Mouse (Mus musculus): Measurements from ENCODE around the gene Ubr4. TPM values are rescaled to one million over a fixed set of nuclear protein-coding genes. Genes with fewer than 3 reads are reported as not detected.
"Not testable (repeated sequence)": the region's sequence is repeated elsewhere in the genome, so short reads cannot be mapped to it uniquely, and the experiment has no call there.

Gene Ubr4
- total RNA-seq, 2 experiments from 2014 or later: 158 to 164 TPM

- peak; percentile 57 to 59 for DNase-seq (ENCODE audit: low spot score in 2 of 2)
- intact Hi-C loops (cut with DNase I): no loop called here
Observed at GRCm38 (mm10) chr4:139343718-139344117, 8.7 kb upstream of the Ubr4 start.

DNA sequence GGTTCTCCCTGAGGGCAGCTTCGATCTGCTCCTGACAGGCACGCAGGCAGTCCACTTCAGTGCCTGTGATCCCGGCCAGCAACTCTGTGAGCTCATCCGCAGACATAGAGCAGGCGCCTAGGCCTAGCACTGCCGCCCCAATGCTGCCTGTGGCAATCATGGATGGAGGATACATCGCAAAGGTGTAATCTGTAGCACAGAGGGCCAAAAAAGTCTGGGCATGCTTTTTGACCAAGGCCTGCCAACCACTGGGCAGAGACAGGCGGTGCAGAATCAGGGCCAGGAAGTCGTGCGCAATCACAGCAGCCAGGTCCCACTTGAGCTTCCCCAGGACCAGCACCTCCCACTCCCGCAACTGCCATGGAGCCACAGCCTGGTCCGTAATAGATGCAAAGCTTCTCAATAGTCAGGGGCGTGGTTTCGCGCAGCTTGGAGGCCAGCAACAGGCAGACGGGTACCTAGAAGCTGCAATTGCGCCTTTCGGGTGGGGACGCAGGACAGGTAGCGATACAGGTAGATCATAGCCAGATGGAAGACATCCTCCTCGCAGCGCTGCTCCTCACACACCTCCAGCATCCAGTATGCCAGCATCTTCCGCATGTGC is 6.9 kb upstream of the Ubr4 start:
- intact Hi-C loops (cut with DNase I): no loop called here
- no peak for DNase-seq (ENCODE audit: low spot score in 2 of 2)

DNA sequence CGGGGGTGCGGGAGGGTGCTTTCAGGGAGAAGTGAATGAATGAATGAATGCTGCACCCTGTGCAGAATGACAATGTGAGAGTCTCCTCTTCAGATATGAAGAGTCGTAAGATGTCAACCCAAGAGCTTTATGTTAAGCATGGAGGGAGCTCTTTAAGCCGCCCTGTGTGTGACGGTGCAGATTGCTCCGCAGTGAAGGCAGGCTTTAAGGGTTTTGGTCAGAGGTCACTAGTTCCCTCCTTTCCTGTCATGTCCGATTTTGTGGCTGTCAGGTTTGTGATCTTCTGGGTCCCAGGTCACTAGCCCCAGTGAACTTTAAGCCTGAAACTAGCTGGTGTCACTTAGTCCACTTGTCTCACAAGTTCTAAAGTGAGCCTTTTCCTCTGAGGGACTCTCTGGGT is 423 bp downstream of the Ubr4 start:
- no peak for DNase-seq (ENCODE audit: low spot score in 2 of 2)
- intact Hi-C loops (cut with DNase I): no loop called here

DNA sequence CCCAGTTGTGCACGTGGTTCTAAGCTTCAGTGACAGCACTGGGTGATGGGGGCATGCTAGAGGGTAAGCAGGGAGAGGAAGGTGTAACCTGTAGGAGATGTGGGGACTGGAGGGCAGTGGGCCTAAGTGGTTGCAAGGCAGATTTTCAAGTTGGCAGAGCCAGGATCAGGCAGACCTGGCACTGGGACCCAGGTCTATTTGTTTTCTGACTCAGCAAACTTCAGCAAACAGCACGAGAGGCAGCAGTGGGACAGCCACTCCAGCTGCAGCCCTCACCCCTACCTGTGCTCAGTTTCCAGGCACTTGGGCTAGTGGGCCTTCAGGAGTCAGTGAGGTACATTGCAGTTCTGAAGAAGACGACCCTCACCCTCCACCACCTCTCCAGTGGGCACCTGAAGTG is 4.8 kb downstream of the Ubr4 start:
- intact Hi-C loops (cut with DNase I): no loop called here

GRCm38 (mm10) chr4:139360761-139361548 is 8.5 kb downstream of the Ubr4 start:
- intact Hi-C loops (cut with DNase I): no loop called here
- no peak for DNase-seq (ENCODE audit: low spot score in 2 of 2)

More for the DNA sequence above, 4.8 kb downstream of the Ubr4 start:
- DNase-seq (ENCODE audit: low spot score in 2 of 2): no peak

DNA sequence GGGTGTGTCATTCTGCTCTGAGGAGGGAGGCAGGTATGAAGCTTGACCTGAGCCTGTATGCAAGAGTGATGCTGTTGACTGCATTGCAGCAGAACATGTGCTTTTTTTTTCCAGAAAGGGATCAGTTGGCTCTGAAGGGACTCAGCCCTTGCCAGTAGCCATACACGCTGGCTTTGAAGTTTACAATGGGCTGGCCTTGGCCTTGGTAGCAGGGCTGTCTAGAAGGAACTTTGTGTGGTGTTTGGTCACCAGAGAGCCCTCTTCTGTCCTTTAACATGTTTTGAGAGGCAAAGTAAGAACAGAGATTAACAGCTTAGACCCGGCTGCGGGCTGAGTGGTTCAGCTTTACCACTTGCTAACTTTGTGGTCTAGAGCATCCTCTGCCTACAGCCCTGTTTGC is 14.9 kb downstream of the Ubr4 start:
- intact Hi-C loops (cut with DNase I): loop anchor here (5.0 kb wide), 1 partner anchor 45 kb away; no protein-coding TSS in a partner anchor
- no peak for DNase-seq (ENCODE audit: low spot score in 2 of 2)

DNA sequence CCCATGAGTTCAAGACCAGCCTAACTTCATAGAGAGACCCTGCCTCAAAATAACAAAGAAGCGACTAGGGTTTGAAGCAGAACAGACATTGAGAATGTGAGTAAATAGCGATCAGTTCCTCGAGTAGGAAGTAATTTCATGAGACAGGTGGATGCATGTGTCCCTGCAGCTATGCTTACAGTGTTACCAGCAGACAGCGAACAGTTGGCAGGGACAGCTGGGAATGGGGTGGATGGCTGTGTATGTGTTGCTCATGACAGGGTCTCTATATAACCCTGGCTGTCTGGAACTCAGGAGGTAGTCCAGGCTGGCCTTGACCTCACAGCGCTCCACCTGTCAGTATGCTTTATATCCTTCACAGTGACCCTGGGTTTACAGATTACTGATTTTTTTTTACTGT is 15.6 kb downstream of the Ubr4 start:
- no peak for DNase-seq (ENCODE audit: low spot score in 2 of 2)
- intact Hi-C loops (cut with DNase I): loop anchor here (5.0 kb wide), 1 partner anchor 44 kb away; no protein-coding TSS in a partner anchor

DNA sequence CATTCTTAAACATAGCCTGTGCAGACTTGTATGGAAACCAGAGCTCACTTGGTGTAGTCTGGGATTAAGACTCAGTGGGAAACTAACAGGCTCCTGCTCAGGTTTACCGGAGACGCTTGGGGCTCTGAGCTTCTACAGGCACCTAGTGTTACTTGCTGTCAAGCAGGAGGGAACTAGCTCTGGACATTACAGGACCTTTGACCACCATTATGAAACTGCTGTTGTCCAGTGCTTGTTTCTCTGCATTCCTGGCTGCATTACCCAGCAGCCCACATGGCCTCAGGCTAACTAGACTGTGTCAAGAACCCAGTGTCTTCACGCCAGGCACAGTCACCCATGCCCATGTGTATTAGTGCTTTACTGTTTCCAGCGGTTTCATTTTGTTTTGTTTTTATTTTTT is 20.7 kb downstream of the Ubr4 start:
- DNase-seq (ENCODE audit: low spot score in 2 of 2): no peak
- intact Hi-C loops (cut with DNase I): no loop called here

DNA sequence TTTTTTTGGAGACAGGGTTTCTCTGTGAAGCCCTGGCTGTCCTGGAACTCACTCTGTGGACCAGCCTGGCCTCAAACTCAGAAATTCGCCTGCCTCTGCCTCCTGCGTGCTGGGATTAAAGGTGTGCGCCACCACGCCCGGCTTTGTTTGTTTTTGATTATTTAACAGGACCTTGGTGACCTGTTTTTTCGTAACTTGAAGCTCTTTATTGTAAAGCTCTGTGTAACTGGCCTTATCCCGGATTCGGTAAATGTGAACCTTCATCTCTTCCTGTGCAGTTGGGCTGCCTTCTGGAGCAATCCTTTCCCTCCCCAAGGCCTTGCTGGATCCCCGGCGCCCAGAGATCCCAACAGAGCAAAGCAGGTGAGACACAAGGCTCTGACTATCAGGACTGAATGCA is 21.1 kb downstream of the Ubr4 start:
- no peak for DNase-seq (ENCODE audit: low spot score in 2 of 2)
- intact Hi-C loops (cut with DNase I): no loop called here

DNA sequence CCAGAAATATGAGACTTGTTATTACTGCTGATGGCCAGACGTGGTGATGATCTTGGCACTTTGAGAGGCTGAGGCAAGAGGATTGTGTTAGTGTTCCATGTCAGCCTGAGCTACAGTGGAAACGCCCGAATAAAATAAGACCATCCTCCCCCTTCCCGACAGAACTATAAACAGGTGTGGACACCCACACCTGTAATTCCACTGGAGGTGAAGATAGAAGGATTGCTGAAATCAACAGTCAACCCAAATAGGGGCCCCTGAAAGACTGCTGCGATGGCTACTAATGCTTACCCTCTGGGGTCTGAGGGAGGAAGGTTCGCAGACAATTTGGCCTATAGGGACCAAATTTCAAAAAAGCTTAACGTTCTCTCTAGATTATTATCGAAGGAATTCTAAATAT is 27.3 kb downstream of the Ubr4 start:
- intact Hi-C loops (cut with DNase I): no loop called here
- no peak for DNase-seq (ENCODE audit: low spot score in 2 of 2)

- intact Hi-C loops (cut with DNase I): no loop called here
- peak; percentile 100 for DNase-seq (ENCODE audit: low spot score in 2 of 2)
Observed at GRCm38 (mm10) chr4:139380207-139380748, 27.9 kb downstream of the Ubr4 start.

DNA sequence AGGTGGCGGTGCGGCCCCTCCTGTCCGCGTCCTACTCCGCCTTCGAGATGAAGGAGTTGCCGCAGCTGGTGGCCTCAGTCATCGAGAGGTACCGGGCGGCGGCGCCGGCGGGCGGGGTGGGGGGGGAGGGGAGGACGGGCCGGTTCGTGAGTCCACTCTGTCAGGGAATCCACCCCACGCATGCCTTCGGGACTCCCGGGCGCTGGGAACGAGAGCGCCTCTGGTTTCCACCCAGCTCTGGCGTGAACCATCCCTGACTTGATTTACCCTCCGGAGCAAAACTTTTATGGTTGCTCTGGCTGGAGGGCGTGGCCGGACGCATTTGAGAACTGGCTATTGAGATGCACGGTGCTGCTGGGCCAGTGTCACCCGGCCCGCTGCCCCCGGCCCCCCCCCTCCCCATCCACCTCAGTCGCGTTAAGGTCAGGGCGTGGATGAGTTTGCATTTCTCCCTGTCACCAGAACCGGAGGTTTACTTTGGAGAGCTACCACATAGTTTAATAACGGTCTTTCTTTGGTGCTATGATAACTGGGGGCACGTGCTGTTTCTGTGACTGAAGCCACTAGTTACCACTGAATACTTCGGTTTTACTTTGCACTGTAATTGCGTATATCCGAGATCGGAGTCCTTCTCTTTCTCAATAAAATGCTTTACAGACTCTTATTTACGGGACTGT is 28.5 kb downstream of the Ubr4 start:
- intact Hi-C loops (cut with DNase I): no loop called here
- DNase-seq (ENCODE audit: low spot score in 2 of 2): no peak

DNA sequence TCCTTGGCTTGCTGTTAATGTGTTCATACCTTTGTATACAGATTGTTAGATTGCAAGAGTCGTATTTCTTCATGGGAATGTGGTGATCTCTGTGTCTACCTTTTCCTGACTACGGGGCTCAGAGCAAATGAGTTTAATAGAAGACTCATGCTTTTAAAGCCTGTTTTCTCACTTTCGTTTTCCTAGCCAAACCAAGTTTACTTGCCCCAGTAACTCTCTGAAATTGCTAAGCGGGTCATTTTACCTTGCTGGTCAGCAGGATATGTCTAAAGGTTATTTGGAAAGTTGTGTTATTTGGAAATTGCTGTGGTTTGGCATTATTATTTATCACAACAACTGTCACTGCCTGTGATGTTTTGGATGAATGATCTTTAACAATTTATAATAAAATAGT is 29.0 kb downstream of the Ubr4 start:
- intact Hi-C loops (cut with DNase I): no loop called here
- no peak for DNase-seq (ENCODE audit: low spot score in 2 of 2)

DNA sequence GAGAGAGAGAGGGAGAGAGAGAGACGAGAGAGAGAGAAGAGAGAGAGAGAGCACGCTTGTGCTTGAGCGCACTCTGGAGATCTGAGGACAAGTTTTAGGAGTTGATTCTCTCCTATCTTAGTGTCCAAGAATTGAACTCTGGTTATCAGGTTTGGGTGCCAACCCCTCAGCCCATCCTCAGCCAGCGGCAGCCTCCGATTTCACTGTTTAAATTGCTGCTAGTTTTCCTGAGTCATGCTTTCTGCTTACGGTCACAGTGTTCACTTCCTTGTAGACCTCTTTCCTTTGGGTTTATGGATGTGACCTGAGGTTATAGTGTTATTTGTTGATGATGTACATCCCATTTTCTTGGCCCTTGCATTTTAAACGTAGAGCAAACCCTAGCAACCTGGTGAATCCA is 29.8 kb downstream of the Ubr4 start:
- no peak for DNase-seq (ENCODE audit: low spot score in 2 of 2)
- intact Hi-C loops (cut with DNase I): no loop called here

DNA sequence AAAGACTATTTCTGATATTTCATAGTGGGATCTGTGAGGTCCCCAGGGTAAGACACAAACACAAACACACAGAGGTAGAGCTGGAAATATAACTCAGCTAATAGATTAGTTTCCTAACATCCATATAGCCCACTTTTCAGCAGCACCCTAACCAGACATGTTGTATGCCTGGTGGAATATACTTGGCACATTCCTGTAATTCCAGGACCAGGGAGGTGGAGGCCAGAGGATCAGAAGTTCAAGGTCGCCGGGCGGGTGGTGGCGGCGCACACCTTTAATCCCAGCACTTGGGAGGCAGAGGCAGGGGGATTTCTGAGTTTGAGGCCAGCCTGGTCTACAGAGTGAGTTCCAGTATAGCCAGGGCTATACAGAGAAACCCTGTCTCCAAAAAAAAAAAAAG is 33.4 kb downstream of the Ubr4 start:
- intact Hi-C loops (cut with DNase I): not testable (repeated sequence)

DNA sequence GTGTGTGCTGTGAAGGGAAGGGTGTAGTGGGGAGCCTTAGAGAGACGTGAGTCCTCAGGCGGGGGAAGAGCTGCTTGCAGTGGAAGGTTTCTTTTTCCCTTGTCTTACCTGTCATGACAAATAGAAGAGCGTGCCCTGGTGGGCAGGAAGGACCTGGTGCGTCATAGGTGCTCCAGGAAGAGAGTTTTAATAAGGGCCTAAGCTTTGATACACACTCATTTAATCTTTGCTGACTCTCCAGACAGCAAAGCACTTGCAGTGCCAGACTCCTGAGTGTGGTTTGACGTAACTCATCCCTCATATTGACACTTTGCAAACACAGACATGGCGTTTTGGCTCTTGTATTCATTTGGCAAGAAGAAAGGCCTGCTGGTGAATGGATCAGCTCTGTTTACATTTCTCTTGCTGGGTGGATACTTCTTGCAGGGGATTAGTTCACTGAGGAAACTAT is 34.5 kb downstream of the Ubr4 start:
- no peak for DNase-seq (ENCODE audit: low spot score in 2 of 2)
- intact Hi-C loops (cut with DNase I): no loop called here

More for the DNA sequence above, 33.4 kb downstream of the Ubr4 start:
- not testable (repeated sequence) for DNase-seq (ENCODE audit: low spot score in 2 of 2)

GRCm38 (mm10) chr4:139389557-139389956 is 37.1 kb downstream of the Ubr4 start:
- no peak for DNase-seq (ENCODE audit: low spot score in 2 of 2)
- intact Hi-C loops (cut with DNase I): no loop called here

DNA sequence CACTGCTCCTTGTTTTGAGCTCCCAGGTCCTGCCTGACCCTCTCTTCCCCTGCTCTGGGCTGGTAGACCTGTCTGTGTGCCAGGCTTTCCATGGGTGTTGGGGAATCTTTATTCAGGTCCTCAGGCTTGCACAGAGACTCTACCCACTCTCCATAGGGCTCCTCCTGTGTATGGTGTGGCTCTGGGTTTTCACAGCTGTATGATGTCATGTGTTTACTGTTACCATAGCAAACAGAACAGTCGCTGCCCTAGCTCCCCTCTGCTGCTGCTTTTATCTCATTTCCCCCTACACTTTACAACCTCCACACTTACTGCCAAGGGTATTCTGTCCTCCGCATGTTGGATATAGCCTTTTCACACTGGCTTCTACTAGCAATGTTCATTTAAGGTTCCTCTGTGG is 43.0 kb downstream of the Ubr4 start:
- no peak for DNase-seq (ENCODE audit: low spot score in 2 of 2)
- intact Hi-C loops (cut with DNase I): no loop called here

DNA sequence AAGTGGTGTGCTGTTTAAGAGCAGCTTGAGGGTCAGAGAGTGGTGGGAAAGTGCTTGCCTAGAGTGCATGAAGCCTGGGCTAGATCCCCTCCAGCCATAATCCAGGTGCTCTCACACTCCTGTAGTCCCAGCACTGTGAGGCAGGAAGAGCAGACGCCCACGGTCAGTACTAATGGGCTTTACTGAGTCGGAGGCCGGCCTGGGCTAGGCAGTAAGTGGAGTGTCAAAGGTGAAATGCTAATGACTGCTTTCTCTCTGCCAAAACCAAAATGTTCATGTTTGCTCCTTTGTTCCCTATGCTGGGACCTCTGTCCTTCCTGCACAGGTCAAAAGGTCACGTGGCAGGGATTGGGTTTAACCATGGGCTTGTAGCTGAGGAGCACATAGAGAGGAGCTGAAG is 48.1 kb downstream of the Ubr4 start:
- intact Hi-C loops (cut with DNase I): no loop called here
- DNase-seq (ENCODE audit: low spot score in 2 of 2): no peak

DNA sequence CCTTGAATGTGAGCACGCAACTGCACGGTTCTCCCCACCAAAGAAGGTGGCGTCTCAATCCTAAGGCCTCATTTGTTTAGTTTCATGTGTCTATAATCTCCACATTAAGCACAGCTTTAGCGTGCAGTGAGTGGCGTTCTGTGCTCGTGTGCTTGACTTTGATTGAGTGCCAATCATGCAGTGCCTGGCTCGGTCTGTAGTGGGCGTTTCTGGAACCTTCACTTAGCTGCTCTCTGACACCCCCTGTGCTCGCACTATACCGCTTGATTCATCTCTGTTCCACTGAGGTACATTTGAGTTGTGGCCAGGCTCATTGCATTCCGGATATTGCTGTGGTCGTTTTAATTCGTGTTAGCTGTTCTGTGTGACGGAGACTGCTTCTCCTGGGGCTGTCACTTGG is 50.8 kb downstream of the Ubr4 start:
- intact Hi-C loops (cut with DNase I): no loop called here
- DNase-seq (ENCODE audit: low spot score in 2 of 2): no peak

Measured in left cerebral cortex, postnatal 14 days (tissue).